Mouse (Mus musculus): Measurements from ENCODE around the gene Nhsl1. TPM values are rescaled to one million over a fixed set of nuclear protein-coding genes. Genes with fewer than 3 reads are reported as not detected.
"Not testable (repeated sequence)": the region's sequence is repeated elsewhere in the genome, so short reads cannot be mapped to it uniquely, and the experiment has no call there.

Nhsl1 gene
- polyA plus RNA-seq, 1 experiment from 2014 or later: 8.1 TPM

- no peak for ATAC-seq
- Histone ChIP-seq H3K27me3 (replicated peaks; ENCODE audit: control insufficient read depth, insufficient read depth, low read length) (no peaks in the 10 kb centered on the region), H3K9ac (ENCODE audit: low read depth, low read length) (no peak overlapping the region)
Measured at GRCm38 (mm10) chr10:18435938-18436337, 117.2 kb downstream of the Nhsl1 start.

GRCm38 (mm10) chr10:18437584-18437983 lies 118.8 kb downstream of the Nhsl1 start:
- H3K9me3 ChIP-seq (ENCODE audit: control insufficient read depth, low read length): no peaks in the 10 kb centered on the region
- 69% methylated on average over 2 of the region's 2 CpGs for WGBS
- ATAC-seq: no peak
- H3K4me2 ChIP-seq (ENCODE audit: low read depth, low read length): no peak overlapping the region
- no peak overlapping the region for H3K4me3 ChIP-seq (ENCODE audit: low read length)
- H3K27me3 ChIP-seq (replicated peaks; ENCODE audit: control insufficient read depth, insufficient read depth, low read length): no peaks in the 10 kb centered on the region
- no peak overlapping the region for H3K9ac ChIP-seq (ENCODE audit: low read depth, low read length)
- no peaks in the 10 kb centered on the region for H3K36me3 ChIP-seq (ENCODE audit: control insufficient read depth, insufficient read depth, low read length)
- H3K4me1 ChIP-seq (ENCODE audit: control insufficient read depth, insufficient read depth, low read length): peaks cover 6% of the 10 kb centered on the region; the same call in 1 of the 2 replicates
- H3K27ac ChIP-seq (ENCODE audit: low read length): no peak overlapping the region

More at GRCm38 (mm10) chr10:18435938-18436337, 117.2 kb downstream of the Nhsl1 start:
- no peaks in the 10 kb centered on the region for H3K9me3 ChIP-seq (ENCODE audit: control insufficient read depth, low read length)
- no peak overlapping the region for H3K4me2 ChIP-seq (ENCODE audit: low read depth, low read length)
- no peak overlapping the region for H3K4me3 ChIP-seq (ENCODE audit: low read length)
- peak overlapping the region; percentile 9; the same call in 1 of the 2 replicates for H3K27ac ChIP-seq (ENCODE audit: low read length)
- 45% methylated on average over 7 of the region's 7 CpGs for WGBS
- H3K36me3 ChIP-seq (ENCODE audit: control insufficient read depth, insufficient read depth, low read length): no peaks in the 10 kb centered on the region
- H3K4me1 ChIP-seq (ENCODE audit: control insufficient read depth, insufficient read depth, low read length): peaks cover 6% of the 10 kb centered on the region; the same call in 1 of the 2 replicates

DNA sequence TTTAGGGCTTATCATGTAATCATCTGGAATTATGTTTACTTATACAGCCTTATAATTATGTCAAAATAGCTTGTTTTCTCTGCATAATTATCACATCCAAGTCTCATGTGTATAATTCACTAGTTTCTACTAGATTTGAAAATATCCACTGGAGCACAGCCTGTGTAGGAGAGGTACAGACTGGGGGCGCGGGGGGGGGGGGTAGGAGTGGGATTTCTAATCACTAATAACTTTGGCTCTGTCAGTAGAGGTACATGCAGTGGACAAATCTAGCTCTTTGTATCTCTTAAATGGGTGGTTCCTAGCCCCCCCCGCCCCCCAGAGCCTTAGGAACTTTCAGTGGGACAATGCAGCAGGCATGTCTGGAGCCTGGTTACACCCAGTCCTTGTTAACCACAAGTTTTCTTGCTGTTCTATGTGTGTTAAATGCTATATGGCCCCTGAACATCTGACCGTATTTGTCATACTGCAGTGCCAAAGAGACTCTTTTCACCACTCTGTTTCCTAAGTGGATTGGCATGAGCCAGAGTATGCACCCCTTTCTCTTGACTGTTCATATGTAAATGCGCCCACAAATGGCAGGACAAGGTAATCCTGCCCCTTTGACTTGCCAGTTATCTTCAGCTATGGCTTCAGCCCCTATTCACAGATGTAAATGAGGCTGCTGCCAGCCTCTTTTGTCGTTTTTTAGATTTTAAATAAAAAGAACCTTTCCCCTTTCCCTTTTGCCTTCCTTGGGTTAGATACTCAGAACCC lies 127.0 kb downstream of the Nhsl1 start:
- 55% methylated on average over 6 of the region's 6 CpGs for WGBS
- no peak for ATAC-seq

GRCm38 (mm10) chr10:18446359-18446820 lies 127.6 kb downstream of the Nhsl1 start:
- Histone ChIP-seq H3K27ac (ENCODE audit: low read length) (no peak overlapping the region), H3K9ac (ENCODE audit: low read depth, low read length) (no peak overlapping the region), H3K36me3 (ENCODE audit: control insufficient read depth, insufficient read depth, low read length) (no peaks in the 10 kb centered on the region), H3K4me3 (ENCODE audit: low read length) (no peak overlapping the region), H3K4me1 (ENCODE audit: control insufficient read depth, insufficient read depth, low read length) (peaks cover 6% of the 10 kb centered on the region), H3K27me3 (replicated peaks; ENCODE audit: control insufficient read depth, insufficient read depth, low read length) (no peaks in the 10 kb centered on the region), H3K9me3 (ENCODE audit: control insufficient read depth, low read length) (no peaks in the 10 kb centered on the region), H3K4me2 (ENCODE audit: low read depth, low read length) (no peak overlapping the region)
- peak; percentile 42; the same call in 1 of the 2 replicates for ATAC-seq
- WGBS: 13% methylated on average over 5 of the region's 7 CpGs

More for the DNA sequence above, 127.0 kb downstream of the Nhsl1 start:
- Histone ChIP-seq H3K9me3 (ENCODE audit: control insufficient read depth, low read length) (no peaks in the 10 kb centered on the region), H3K4me2 (ENCODE audit: low read depth, low read length) (no peak overlapping the region), H3K36me3 (ENCODE audit: control insufficient read depth, insufficient read depth, low read length) (no peaks in the 10 kb centered on the region), H3K4me1 (ENCODE audit: control insufficient read depth, insufficient read depth, low read length) (peaks cover 6% of the 10 kb centered on the region), H3K9ac (ENCODE audit: low read depth, low read length) (no peak overlapping the region), H3K27me3 (replicated peaks; ENCODE audit: control insufficient read depth, insufficient read depth, low read length) (no peaks in the 10 kb centered on the region), H3K27ac (ENCODE audit: low read length) (no peak overlapping the region), H3K4me3 (ENCODE audit: low read length) (no peak overlapping the region)

GRCm38 (mm10) chr10:18447299-18447698 lies 128.5 kb downstream of the Nhsl1 start:
- H3K36me3 ChIP-seq (ENCODE audit: control insufficient read depth, insufficient read depth, low read length): no peaks in the 10 kb centered on the region
- H3K27ac ChIP-seq (ENCODE audit: low read length): no peak overlapping the region
- H3K9me3 ChIP-seq (ENCODE audit: control insufficient read depth, low read length): no peaks in the 10 kb centered on the region
- 52% methylated on average over 4 of the region's 4 CpGs for WGBS
- no peak overlapping the region for H3K4me3 ChIP-seq (ENCODE audit: low read length)
- peaks cover 6% of the 10 kb centered on the region for H3K4me1 ChIP-seq (ENCODE audit: control insufficient read depth, insufficient read depth, low read length)
- ATAC-seq: no peak
- no peak overlapping the region for H3K4me2 ChIP-seq (ENCODE audit: low read depth, low read length)
- H3K9ac ChIP-seq (ENCODE audit: low read depth, low read length): no peak overlapping the region
- H3K27me3 ChIP-seq (replicated peaks; ENCODE audit: control insufficient read depth, insufficient read depth, low read length): no peaks in the 10 kb centered on the region

- H3K36me3 ChIP-seq (ENCODE audit: control insufficient read depth, insufficient read depth, low read length); H3K9ac ChIP-seq (ENCODE audit: low read depth, low read length); H3K4me1 ChIP-seq (ENCODE audit: control insufficient read depth, insufficient read depth, low read length); H3K27me3 ChIP-seq (replicated peaks; ENCODE audit: control insufficient read depth, insufficient read depth, low read length); ATAC-seq; H3K4me3 ChIP-seq (ENCODE audit: low read length); H3K27ac ChIP-seq (ENCODE audit: low read length); H3K4me2 ChIP-seq (ENCODE audit: low read depth, low read length); H3K9me3 ChIP-seq (ENCODE audit: control insufficient read depth, low read length): not testable (repeated sequence)
- 85% methylated on average over 7 of the region's 7 CpGs for WGBS
Measured at GRCm38 (mm10) chr10:18448896-18449295, 130.1 kb downstream of the Nhsl1 start.

- Histone ChIP-seq H3K4me1 (ENCODE audit: control insufficient read depth, insufficient read depth, low read length) (peaks cover 12% of the 10 kb centered on the region), H3K9me3 (ENCODE audit: control insufficient read depth, low read length) (no peaks in the 10 kb centered on the region), H3K27me3 (replicated peaks; ENCODE audit: control insufficient read depth, insufficient read depth, low read length) (no peaks in the 10 kb centered on the region), H3K4me2 (ENCODE audit: low read depth, low read length) (no peak overlapping the region), H3K4me3 (ENCODE audit: low read length) (no peak overlapping the region), H3K36me3 (ENCODE audit: control insufficient read depth, insufficient read depth, low read length) (no peaks in the 10 kb centered on the region), H3K9ac (ENCODE audit: low read depth, low read length) (no peak overlapping the region), H3K27ac (ENCODE audit: low read length) (no peak overlapping the region)
- ATAC-seq: peak; percentile 76
- WGBS: 19% methylated on average over 4 of the region's 4 CpGs
Measured at GRCm38 (mm10) chr10:18453380-18453779, 134.6 kb downstream of the Nhsl1 start.

DNA sequence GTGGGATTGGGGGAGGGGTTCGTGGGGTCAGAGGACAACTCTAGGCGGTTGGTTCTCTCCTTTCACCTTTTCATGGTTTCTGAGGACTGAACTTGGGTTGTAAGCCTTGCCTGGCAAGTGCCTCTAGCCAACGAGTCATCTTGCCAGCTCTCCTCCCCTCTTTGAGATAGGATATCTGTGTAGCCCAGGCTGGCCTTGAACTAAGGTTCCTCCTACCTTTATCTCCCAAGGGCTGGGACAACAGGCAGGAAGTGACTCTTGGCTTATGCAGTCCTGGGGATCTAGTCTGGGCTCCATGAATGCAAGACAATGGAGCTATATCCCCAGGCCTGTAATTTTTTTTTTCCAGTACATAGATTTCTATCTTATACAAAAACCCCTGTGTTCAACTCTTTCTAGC lies 135.4 kb downstream of the Nhsl1 start:
- WGBS: 75% methylated on average over 3 of the region's 3 CpGs
- peaks cover 12% of the 10 kb centered on the region for H3K4me1 ChIP-seq (ENCODE audit: control insufficient read depth, insufficient read depth, low read length)
- H3K9me3 ChIP-seq (ENCODE audit: control insufficient read depth, low read length): no peaks in the 10 kb centered on the region
- H3K9ac ChIP-seq (ENCODE audit: low read depth, low read length): no peak overlapping the region
- no peaks in the 10 kb centered on the region for H3K27me3 ChIP-seq (replicated peaks; ENCODE audit: control insufficient read depth, insufficient read depth, low read length)
- H3K27ac ChIP-seq (ENCODE audit: low read length): no peak overlapping the region
- no peak overlapping the region for H3K4me3 ChIP-seq (ENCODE audit: low read length)
- no peak overlapping the region for H3K4me2 ChIP-seq (ENCODE audit: low read depth, low read length)
- H3K36me3 ChIP-seq (ENCODE audit: control insufficient read depth, insufficient read depth, low read length): no peaks in the 10 kb centered on the region
- ATAC-seq: peak; percentile 34; the same call in 1 of the 2 replicates

DNA sequence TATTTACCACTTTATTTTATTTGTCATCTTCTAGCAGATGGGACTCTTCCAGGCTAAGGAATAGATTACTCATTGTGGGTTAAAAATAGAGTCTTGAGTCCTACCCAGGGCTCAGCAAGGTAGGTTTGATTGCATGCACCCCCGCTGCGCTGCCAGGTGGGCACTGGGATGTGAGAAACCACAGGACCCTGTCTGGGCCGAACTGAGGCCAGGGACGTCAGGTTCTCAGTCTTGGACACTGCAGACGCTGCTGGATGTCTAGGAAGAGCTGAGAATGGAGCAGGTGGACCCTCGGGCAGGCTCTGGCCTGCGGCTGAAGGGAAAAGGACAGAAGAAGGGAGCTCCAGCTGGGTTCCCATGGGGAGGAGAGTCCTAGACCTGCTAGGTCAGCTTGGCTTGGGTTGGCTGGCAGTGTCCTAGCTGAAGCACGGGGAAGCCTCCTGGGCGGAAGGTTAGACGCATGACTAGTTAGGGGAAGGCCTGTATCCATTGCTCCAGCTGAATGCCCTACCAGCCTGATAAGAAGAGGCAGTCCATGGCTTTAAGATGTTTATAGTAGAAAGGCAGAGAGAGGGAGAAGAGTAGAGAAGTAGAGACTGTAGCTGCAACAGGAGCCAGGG lies 136.6 kb downstream of the Nhsl1 start:
- H3K9me3 ChIP-seq (ENCODE audit: control insufficient read depth, low read length): no peaks in the 10 kb centered on the region
- peaks cover 12% of the 10 kb centered on the region for H3K4me1 ChIP-seq (ENCODE audit: control insufficient read depth, insufficient read depth, low read length)
- H3K4me2 ChIP-seq (ENCODE audit: low read depth, low read length): no peak overlapping the region
- no peaks in the 10 kb centered on the region for H3K27me3 ChIP-seq (replicated peaks; ENCODE audit: control insufficient read depth, insufficient read depth, low read length)
- H3K9ac ChIP-seq (ENCODE audit: low read depth, low read length): no peak overlapping the region
- H3K27ac ChIP-seq (ENCODE audit: low read length): no peak overlapping the region
- no peaks in the 10 kb centered on the region for H3K36me3 ChIP-seq (ENCODE audit: control insufficient read depth, insufficient read depth, low read length)
- H3K4me3 ChIP-seq (ENCODE audit: low read length): no peak overlapping the region
- 94% methylated on average over 10 of the region's 10 CpGs for WGBS
- no peak for ATAC-seq
